Mouse (Mus musculus) erythroblast, embryonic 14.5 days (primary cell): ENCODE measurements around the gene Bbx.

ENCODE experiments used
- GATA1 ChIP-seq: IDR thresholded peaks from 2 replicates; pipeline ENCODE4 v1.6.1; 2012; ENCODE audit warnings: low read length, inconsistent platforms, mixed read lengths
- TAL1 ChIP-seq: IDR thresholded peaks from 3 replicates; pipeline ENCODE4 v1.6.1; 2012; ENCODE audit warnings: low read length, inconsistent platforms, mixed read lengths

DNA sequence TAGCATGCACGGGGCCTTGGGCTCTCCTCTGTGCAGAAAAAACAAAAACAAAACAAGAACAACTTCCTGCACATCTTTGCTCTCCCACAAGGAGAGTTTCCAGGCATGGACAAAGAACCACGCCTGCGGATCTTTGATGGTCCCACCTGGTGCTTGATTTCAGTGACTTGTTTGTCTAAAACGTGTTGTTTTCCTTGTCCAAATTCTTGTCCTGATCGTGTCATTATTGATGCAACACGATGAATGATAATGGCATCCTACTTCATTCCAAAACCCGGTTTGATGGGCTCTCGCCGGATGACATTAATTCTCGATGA is 264.2 kb downstream of the Bbx start:
- TF ChIP-seq TAL1, result no peak
- no peak for TF ChIP-seq GATA1
